Mouse (Mus musculus): ENCODE data around the gene Pnkp. TPM values are rescaled to one million over a fixed set of nuclear protein-coding genes. Genes with fewer than 3 reads are reported as not detected.

Pnkp gene
- 10 to 100 TPM; 26.8 TPM for total RNA-seq (2021)

GRCm38 (mm10) chr7:44857042-44857552, at the start of gene Pnkp:
Gene Pnkp (plus strand): TSS chr7:44857139.
- DNase-seq (ENCODE audit: low spot score in 2 of 2): peak; percentile 91 to 92

GRCm38 (mm10) chr7:44808927-44809326, 48.0 kb upstream of the Pnkp start:
- intact Hi-C loops (cut with DNase I): no loop called here
- no peak for DNase-seq (ENCODE audit: low spot score in 2 of 2)

More at GRCm38 (mm10) chr7:44857042-44857552, at the start of gene Pnkp:
- intact Hi-C loops (cut with DNase I): no loop called here

- intact Hi-C loops (cut with DNase I): no loop called here
- DNase-seq (ENCODE audit: low spot score in 2 of 2): no peak
These were observed 47.5 kb upstream of the Pnkp start for GRCm38 (mm10) chr7:44809466-44809865.

GRCm38 (mm10) chr7:44810365-44810764, 46.6 kb upstream of the Pnkp start:
- intact Hi-C loops (cut with DNase I): no loop called here
- no peak for DNase-seq (ENCODE audit: low spot score in 2 of 2)

- intact Hi-C loops (cut with DNase I): no loop called here
- DNase-seq (ENCODE audit: low spot score in 2 of 2): no peak
These were observed 46.0 kb upstream of the Pnkp start for GRCm38 (mm10) chr7:44810819-44811557.

- intact Hi-C loops (cut with DNase I): no loop called here
- DNase-seq (ENCODE audit: low spot score in 2 of 2): no peak
These were observed 44.2 kb upstream of the Pnkp start for GRCm38 (mm10) chr7:44812651-44813325.

- DNase-seq (ENCODE audit: low spot score in 2 of 2): no peak
- intact Hi-C loops (cut with DNase I): no loop called here
These were observed 43.0 kb upstream of the Pnkp start for GRCm38 (mm10) chr7:44813985-44814384.

- no peak for DNase-seq (ENCODE audit: low spot score in 2 of 2)
- intact Hi-C loops (cut with DNase I): no loop called here
These were observed 42.5 kb upstream of the Pnkp start for GRCm38 (mm10) chr7:44814423-44814822.

- intact Hi-C loops (cut with DNase I): no loop called here
- DNase-seq (ENCODE audit: low spot score in 2 of 2): no peak
These were observed 41.9 kb upstream of the Pnkp start for GRCm38 (mm10) chr7:44814952-44815553.

- intact Hi-C loops (cut with DNase I): loop anchor here (1.0 kb wide), 1 partner anchor 68 kb away; the partner anchor contains the start of gene Vrk3
- DNase-seq (ENCODE audit: low spot score in 2 of 2): peak; percentile 98
These were observed 41.0 kb upstream of the Pnkp start, which contains the start of the genes Nup62 and Il4i1 for GRCm38 (mm10) chr7:44815721-44816469. Gene Nup62 (plus strand): TSS chr7:44816088. Gene Il4i1 (plus strand): TSS chr7:44816387.

GRCm38 (mm10) chr7:44816470-44817021, 40.4 kb upstream of the Pnkp start, which contains the start of gene Atf5:
Gene Atf5 (minus strand): TSS chr7:44816658.
- DNase-seq (ENCODE audit: low spot score in 2 of 2): peak in 1 of 2 experiments; percentile 57
- intact Hi-C loops (cut with DNase I): loop anchor here (1.0 kb wide), 1 partner anchor 68 kb away; the partner anchor contains the start of gene Vrk3

- intact Hi-C loops (cut with DNase I): no loop called here
- DNase-seq (ENCODE audit: low spot score in 2 of 2): no peak
These were observed 39.5 kb upstream of the Pnkp start for GRCm38 (mm10) chr7:44817441-44817840.

GRCm38 (mm10) chr7:44818164-44818563, 38.8 kb upstream of the Pnkp start:
- intact Hi-C loops (cut with DNase I): no loop called here
- no peak for DNase-seq (ENCODE audit: low spot score in 2 of 2)

GRCm38 (mm10) chr7:44818751-44819235, 38.1 kb upstream of the Pnkp start:
- intact Hi-C loops (cut with DNase I): no loop called here

GRCm38 (mm10) chr7:44819391-44819790, 37.5 kb upstream of the Pnkp start:
- intact Hi-C loops (cut with DNase I): no loop called here
- no peak for DNase-seq (ENCODE audit: low spot score in 2 of 2)

More at GRCm38 (mm10) chr7:44818751-44819235, 38.1 kb upstream of the Pnkp start:
- no peak for DNase-seq (ENCODE audit: low spot score in 2 of 2)

GRCm38 (mm10) chr7:44819863-44820262, 37.1 kb upstream of the Pnkp start:
- DNase-seq (ENCODE audit: low spot score in 2 of 2): no peak
- intact Hi-C loops (cut with DNase I): no loop called here

- intact Hi-C loops (cut with DNase I): no loop called here
- no peak for DNase-seq (ENCODE audit: low spot score in 2 of 2)
These were observed 36.4 kb upstream of the Pnkp start for GRCm38 (mm10) chr7:44820525-44820924.

GRCm38 (mm10) chr7:44821666-44822448, 35.1 kb upstream of the Pnkp start:
- peak in 1 of 2 experiments; percentile 1 for DNase-seq (ENCODE audit: low spot score in 2 of 2)
- intact Hi-C loops (cut with DNase I): no loop called here
